Mouse (Mus musculus): ENCODE results near the gene Lsg1. TPM values are rescaled to one million over a fixed set of nuclear protein-coding genes. Genes with fewer than 3 reads are reported as not detected.
A peak's percentile ranks its signal among the peaks of the same experiment; 100 is the strongest.

Gene Lsg1
- polyA plus RNA-seq, 1 experiment, result 9.4 TPM

- Histone ChIP-seq H3K4me1 (ENCODE audit: control insufficient read depth, insufficient read depth, low read length) (no peaks in the 10 kb centered on the region), H3K36me3 (ENCODE audit: control insufficient read depth, insufficient read depth, low read length) (peaks cover 6% of the 10 kb centered on the region), H3K4me3 (ENCODE audit: insufficient read depth, low read depth, low read length) (no peak overlapping the region), H3K27ac (ENCODE audit: insufficient read depth, low read depth, low read length) (no peak overlapping the region), H3K27me3 (replicated peaks; ENCODE audit: control insufficient read depth, insufficient read depth, low read length) (no peaks in the 10 kb centered on the region)
- DNase-seq, result no peak
- no peak for TF ChIP-seq CTCF (conservative IDR thresholded peaks at IDR 0.05; ENCODE audit: insufficient read depth, insufficient read length, low read depth, low read length)
- no peak for TF ChIP-seq POLR2A (IDR thresholded peaks at IDR 0.05; ENCODE audit: low read depth, low read length)
- 96% methylated on average over 5 of the region's 5 CpGs for WGBS
Observed at GRCm38 (mm10) chr16:30571378-30571777, 16.0 kb downstream of the Lsg1 start.

- Histone ChIP-seq H3K4me3 (ENCODE audit: insufficient read depth, low read depth, low read length) (no peak overlapping the region), H3K27ac (ENCODE audit: insufficient read depth, low read depth, low read length) (no peak overlapping the region), H3K27me3 (replicated peaks; ENCODE audit: control insufficient read depth, insufficient read depth, low read length) (no peaks in the 10 kb centered on the region), H3K36me3 (ENCODE audit: control insufficient read depth, insufficient read depth, low read length) (peaks cover 6% of the 10 kb centered on the region), H3K4me1 (ENCODE audit: control insufficient read depth, insufficient read depth, low read length) (no peaks in the 10 kb centered on the region)
- TF ChIP-seq CTCF (conservative IDR thresholded peaks at IDR 0.05; ENCODE audit: insufficient read depth, insufficient read length, low read depth, low read length) (no peak), POLR2A (IDR thresholded peaks at IDR 0.05; ENCODE audit: low read depth, low read length) (no peak)
- 97% methylated on average over 4 of the region's 4 CpGs for WGBS
- DNase-seq, result no peak
Observed at GRCm38 (mm10) chr16:30570173-30570572, 17.2 kb downstream of the Lsg1 start.

GRCm38 (mm10) chr16:30565631-30566030 is 21.8 kb downstream of the Lsg1 start:
- no peaks in the 10 kb centered on the region for H3K27me3 ChIP-seq (replicated peaks; ENCODE audit: control insufficient read depth, insufficient read depth, low read length)
- H3K36me3 ChIP-seq (ENCODE audit: control insufficient read depth, insufficient read depth, low read length), result peaks cover 1% of the 10 kb centered on the region
- H3K4me1 ChIP-seq (ENCODE audit: control insufficient read depth, insufficient read depth, low read length), result no peaks in the 10 kb centered on the region
- DNase-seq, result no peak
- WGBS, result 87% methylated on average over 6 of the region's 6 CpGs
- TF ChIP-seq CTCF (conservative IDR thresholded peaks at IDR 0.05; ENCODE audit: insufficient read depth, insufficient read length, low read depth, low read length) (no peak), POLR2A (IDR thresholded peaks at IDR 0.05; ENCODE audit: low read depth, low read length) (no peak)
- H3K27ac ChIP-seq (ENCODE audit: insufficient read depth, low read depth, low read length), result no peak overlapping the region
- no peak overlapping the region for H3K4me3 ChIP-seq (ENCODE audit: insufficient read depth, low read depth, low read length)

- H3K4me1 ChIP-seq (ENCODE audit: control insufficient read depth, insufficient read depth, low read length), result no peaks in the 10 kb centered on the region
- H3K27me3 ChIP-seq (replicated peaks; ENCODE audit: control insufficient read depth, insufficient read depth, low read length), result no peaks in the 10 kb centered on the region
- H3K36me3 ChIP-seq (ENCODE audit: control insufficient read depth, insufficient read depth, low read length), result no peaks in the 10 kb centered on the region; the same call in none of the 2 replicates
- no peak overlapping the region for H3K27ac ChIP-seq (ENCODE audit: insufficient read depth, low read depth, low read length)
- H3K4me3 ChIP-seq (ENCODE audit: insufficient read depth, low read depth, low read length), result no peak overlapping the region
- peak; percentile 14 for DNase-seq
- 72% methylated on average over 4 of the region's 4 CpGs for WGBS
- TF ChIP-seq POLR2A (IDR thresholded peaks at IDR 0.05; ENCODE audit: low read depth, low read length), result no peak
- no peak for TF ChIP-seq CTCF (conservative IDR thresholded peaks at IDR 0.05; ENCODE audit: insufficient read depth, insufficient read length, low read depth, low read length)
Observed at GRCm38 (mm10) chr16:30560601-30561000, 26.8 kb downstream of the Lsg1 start.

- Histone ChIP-seq H3K4me3 (ENCODE audit: insufficient read depth, low read depth, low read length) (no peak overlapping the region), H3K4me1 (ENCODE audit: control insufficient read depth, insufficient read depth, low read length) (no peaks in the 10 kb centered on the region), H3K27me3 (replicated peaks; ENCODE audit: control insufficient read depth, insufficient read depth, low read length) (no peaks in the 10 kb centered on the region), H3K27ac (ENCODE audit: insufficient read depth, low read depth, low read length) (peak overlapping the region; percentile 39), H3K36me3 (ENCODE audit: control insufficient read depth, insufficient read depth, low read length) (no peaks in the 10 kb centered on the region; the same call in none of the 2 replicates)
- TF ChIP-seq POLR2A (IDR thresholded peaks at IDR 0.05; ENCODE audit: low read depth, low read length) (no peak), CTCF (conservative IDR thresholded peaks at IDR 0.05; ENCODE audit: insufficient read depth, insufficient read length, low read depth, low read length) (no peak)
- 77% methylated on average over 5 of the region's 5 CpGs for WGBS
- DNase-seq, result peak; percentile 15
Observed at GRCm38 (mm10) chr16:30559312-30559992, 27.9 kb downstream of the Lsg1 start.

- H3K36me3 ChIP-seq (ENCODE audit: control insufficient read depth, insufficient read depth, low read length), result no peaks in the 10 kb centered on the region; the same call in 1 of the 2 replicates
- no peak for DNase-seq
- H3K4me1 ChIP-seq (ENCODE audit: control insufficient read depth, insufficient read depth, low read length), result peaks cover 7% of the 10 kb centered on the region
- H3K27me3 ChIP-seq (replicated peaks; ENCODE audit: control insufficient read depth, insufficient read depth, low read length), result no peaks in the 10 kb centered on the region
- no peak overlapping the region for H3K27ac ChIP-seq (ENCODE audit: insufficient read depth, low read depth, low read length)
- no peak overlapping the region for H3K4me3 ChIP-seq (ENCODE audit: insufficient read depth, low read depth, low read length)
- 97% methylated on average over 8 of the region's 8 CpGs for WGBS
- TF ChIP-seq POLR2A (IDR thresholded peaks at IDR 0.05; ENCODE audit: low read depth, low read length), result no peak
- no peak for TF ChIP-seq CTCF (conservative IDR thresholded peaks at IDR 0.05; ENCODE audit: insufficient read depth, insufficient read length, low read depth, low read length)
Observed at GRCm38 (mm10) chr16:30554109-30554508, 33.3 kb downstream of the Lsg1 start.

GRCm38 (mm10) chr16:30552621-30553338 is 34.6 kb downstream of the Lsg1 start:
- no peak overlapping the region for H3K4me3 ChIP-seq (ENCODE audit: insufficient read depth, low read depth, low read length)
- TF ChIP-seq CTCF (conservative IDR thresholded peaks at IDR 0.05; ENCODE audit: insufficient read depth, insufficient read length, low read depth, low read length), result no peak
- no peak for TF ChIP-seq POLR2A (IDR thresholded peaks at IDR 0.05; ENCODE audit: low read depth, low read length)
- DNase-seq, result peak; percentile 94
- H3K27ac ChIP-seq (ENCODE audit: insufficient read depth, low read depth, low read length), result peak overlapping the region; percentile 78
- WGBS, result 25% methylated on average over 11 of the region's 11 CpGs
- H3K4me1 ChIP-seq (ENCODE audit: control insufficient read depth, insufficient read depth, low read length), result peaks cover 7% of the 10 kb centered on the region
- no peaks in the 10 kb centered on the region for H3K27me3 ChIP-seq (replicated peaks; ENCODE audit: control insufficient read depth, insufficient read depth, low read length)
- no peaks in the 10 kb centered on the region; the same call in 1 of the 2 replicates for H3K36me3 ChIP-seq (ENCODE audit: control insufficient read depth, insufficient read depth, low read length)

All from kidney, adult 2 months (tissue).